Mouse (Mus musculus) frontal cortex, adult 2 months (tissue): ENCODE data around the gene Cpt1a. TPM values are rescaled to one million over a fixed set of nuclear protein-coding genes. Genes with fewer than 3 reads are reported as not detected.
A peak's percentile ranks its signal among the peaks of the same experiment; 100 is the strongest.

Source experiments
- DNase-seq, 2 experiments: peaks; one replicate each; pipeline ENCODE4 v3.0.0; 2022; ENCODE audit warnings: low spot score in 1 of 2; ENCODE audit errors: extremely low spot score in 1 of 2
- polyA plus RNA-seq: library from polyadenylated mRNA; depleted of rRNA; stranded (reverse); fragments of >200 nt; gene quantifications from 2 replicates; pipeline ENCODE4 v1.2.3, GENCODE M21; 2012

Cpt1a gene
- polyA plus RNA-seq, 1 experiment: 25.1 TPM

DNA sequence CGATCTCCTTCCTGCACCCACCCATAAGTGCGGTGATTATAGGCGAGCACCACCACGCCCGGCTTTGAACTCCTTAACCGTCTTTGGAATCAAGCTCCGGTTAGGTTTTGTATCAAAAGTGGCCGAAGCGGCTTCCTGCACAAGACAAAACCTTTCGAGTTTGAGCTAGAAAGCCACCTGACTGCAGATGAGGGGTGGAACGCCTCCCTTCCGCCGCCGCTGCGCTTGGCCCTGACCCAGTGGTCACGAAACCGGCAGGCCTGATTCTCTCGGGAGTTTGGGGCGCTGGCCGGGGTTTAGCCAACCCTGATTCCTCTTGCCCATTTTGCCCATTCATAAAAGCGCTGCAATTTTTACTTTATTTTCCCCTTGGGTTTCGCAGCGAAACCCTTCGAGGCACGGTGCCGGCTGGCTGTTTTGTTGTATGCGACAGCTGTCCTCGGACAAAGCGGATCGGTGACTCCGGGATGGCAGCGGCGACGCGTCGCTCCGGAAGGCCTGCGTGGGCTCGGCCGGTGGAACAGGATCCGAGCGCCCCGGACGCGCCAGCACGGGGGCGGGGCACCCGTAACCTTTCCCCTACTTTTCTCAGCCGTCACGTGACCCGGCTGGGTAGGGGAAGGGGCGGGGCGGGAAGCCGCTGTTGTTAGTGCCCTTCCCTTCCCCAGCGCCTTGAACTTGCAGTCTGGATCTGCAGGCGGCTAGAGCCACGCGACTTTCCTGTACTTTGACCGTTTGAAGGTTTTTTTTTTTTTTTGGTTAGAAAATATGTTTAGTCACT lies 3.0 kb downstream of the Cpt1a start:
- peak in 1 of 2 experiments; percentile 69 for DNase-seq

DNA sequence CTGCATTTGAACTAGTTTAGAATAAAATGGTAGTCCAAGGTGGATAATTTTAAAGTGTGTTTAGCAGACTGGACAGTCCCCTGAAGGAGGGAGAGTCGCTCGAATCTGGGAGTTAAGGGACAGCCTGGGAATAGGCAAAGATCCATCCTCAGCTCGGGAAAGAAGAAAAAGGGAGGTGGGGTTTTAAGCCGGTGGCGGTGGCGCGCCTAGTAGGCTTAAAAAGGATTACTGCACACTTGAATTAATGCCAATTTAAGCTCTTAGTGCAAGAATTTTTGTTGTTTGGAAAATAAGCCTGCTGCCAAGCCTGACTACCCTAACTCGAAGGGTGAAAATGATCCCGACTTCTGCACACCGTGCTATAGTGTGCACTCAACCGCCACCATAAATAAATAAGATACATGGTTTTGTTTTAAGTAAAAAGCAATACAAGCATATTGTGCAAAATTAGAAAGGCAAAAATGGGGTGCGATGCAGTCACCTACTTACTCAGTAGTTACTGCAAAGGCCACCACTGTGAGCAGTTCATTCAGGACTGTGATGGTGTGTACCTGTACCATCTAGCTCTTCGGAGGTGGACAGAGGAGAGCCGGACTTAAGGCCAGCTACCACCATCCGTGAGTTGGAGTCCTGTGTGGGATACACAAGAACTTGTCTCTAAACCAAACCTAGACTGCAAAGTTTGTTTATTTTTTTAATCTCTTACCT lies 3.8 kb downstream of the Cpt1a start:
- DNase-seq: no peak

DNA sequence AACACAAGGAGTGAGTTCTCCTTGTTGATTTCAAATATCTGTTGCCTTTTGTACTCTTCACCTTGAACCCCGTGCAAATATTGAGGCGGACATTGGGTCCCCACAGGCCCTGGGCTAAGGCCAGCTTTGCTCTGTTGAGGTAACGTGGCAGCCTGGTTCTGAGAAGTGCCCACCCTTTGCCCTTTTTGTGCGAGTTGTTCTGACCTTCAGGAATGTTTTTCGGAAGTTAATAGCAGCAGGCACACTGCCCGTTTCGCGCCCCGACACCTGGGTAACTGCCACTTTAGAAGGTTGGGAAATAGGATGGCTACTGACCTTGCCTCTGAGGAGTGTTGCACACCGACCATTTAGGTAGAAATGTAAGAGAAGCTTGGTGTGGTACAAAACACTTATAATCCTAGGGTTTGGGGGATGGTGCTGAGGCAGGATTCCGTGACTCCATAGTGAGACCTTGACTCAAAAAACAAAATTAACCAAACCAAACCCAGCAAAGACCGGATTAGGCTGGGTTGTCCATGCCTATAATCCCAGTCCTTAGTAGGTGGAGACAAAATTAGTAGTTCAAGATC lies 4.4 kb downstream of the Cpt1a start:
- DNase-seq: no peak

DNA sequence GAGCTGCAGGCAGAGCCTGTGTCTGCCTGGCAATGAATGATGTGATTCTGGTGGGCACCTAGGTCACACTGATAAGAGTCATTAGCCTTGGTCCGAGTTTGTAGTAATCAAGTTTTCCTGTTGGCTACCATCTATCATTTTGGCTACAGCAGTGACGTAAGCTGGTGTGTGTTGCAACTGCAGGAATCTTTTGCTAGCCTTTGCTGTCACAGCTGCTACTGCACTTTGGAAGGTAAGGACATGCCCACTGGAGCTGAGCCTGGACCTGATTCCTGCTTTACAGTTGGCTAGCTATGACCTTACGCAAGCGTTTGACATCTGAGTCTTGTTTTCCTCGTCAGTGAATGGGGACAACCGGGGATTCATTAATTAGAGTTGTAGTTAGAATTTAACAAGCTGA lies 11.1 kb downstream of the Cpt1a start:
- no peak for DNase-seq

DNA sequence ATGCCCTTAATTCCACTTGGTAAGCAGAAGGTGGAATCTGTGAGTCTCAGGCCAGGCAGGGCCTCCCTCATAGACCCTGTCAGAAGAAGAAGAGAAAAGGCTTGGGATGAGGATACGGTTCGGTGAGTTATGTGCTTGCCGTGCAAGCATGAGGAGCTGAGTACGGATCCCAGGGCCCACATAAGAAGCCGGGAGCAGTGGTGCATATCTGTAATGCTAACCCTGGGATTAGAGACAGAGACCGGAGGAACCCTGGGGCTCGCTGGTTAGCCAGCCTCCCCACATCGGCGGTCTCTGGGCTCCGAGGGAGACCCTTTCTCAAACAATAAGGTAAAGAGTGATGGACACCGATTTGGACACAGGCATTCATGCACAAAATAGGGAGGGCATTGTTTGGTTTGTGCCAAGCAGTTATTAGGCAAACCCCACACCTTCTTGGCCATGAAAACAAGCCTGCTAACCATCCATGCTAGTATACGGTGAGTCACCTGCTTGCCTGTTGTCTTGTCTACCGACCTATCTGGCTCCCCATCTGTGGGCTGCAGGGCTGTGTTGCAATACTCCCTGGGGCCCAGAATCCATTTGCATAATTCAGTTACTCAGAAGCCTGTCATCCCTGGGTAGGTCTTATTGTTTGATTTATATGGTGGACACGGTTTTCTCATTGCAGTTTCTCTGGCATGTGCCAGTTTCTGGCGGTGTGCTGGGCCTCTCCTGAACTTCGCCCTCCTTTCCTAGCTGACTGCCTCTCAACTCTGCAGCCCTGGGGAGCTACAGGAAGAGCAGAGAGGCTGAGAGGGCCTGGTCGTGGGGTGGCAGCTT lies 11.8 kb downstream of the Cpt1a start:
- no peak for DNase-seq

DNA sequence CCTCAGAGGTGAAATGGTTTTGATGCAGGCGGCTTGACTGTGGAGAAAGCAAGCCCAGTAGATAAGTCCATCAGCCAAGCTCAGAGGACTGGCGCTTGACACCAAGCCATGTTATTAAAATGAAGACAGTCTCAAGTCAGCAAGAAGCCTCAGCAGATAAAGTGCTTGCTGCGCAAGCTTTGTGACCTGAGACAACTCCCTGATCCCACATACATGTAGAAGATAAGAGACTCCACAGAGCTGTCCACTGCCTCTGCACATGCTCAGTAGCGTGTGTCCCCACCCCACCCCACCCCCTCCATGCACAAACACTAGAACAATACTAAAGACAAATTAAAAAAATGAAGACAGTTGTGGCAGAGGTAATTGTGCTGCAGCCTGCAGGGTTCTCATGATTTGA lies 12.4 kb downstream of the Cpt1a start:
- DNase-seq: no peak

DNA sequence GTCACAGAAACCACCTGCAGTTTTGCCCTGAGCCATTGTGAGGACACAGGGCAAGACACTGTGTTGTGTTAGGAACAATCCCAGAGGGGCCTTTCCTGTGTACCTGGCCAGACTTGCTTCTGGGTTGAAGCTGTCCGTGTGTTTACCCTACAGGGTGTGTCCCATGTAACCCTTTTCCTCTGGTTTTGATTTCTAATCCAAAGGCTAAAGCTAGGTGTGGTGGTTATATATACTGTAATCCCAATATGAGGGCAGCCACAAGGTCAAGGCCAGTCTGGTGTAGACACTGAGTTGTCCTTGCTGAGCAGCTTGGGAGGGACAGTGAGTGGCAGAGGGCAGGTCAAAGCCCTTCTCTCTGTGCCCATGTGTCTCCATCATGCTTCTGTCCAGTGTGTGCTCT lies 13.8 kb downstream of the Cpt1a start:
- no peak for DNase-seq

DNA sequence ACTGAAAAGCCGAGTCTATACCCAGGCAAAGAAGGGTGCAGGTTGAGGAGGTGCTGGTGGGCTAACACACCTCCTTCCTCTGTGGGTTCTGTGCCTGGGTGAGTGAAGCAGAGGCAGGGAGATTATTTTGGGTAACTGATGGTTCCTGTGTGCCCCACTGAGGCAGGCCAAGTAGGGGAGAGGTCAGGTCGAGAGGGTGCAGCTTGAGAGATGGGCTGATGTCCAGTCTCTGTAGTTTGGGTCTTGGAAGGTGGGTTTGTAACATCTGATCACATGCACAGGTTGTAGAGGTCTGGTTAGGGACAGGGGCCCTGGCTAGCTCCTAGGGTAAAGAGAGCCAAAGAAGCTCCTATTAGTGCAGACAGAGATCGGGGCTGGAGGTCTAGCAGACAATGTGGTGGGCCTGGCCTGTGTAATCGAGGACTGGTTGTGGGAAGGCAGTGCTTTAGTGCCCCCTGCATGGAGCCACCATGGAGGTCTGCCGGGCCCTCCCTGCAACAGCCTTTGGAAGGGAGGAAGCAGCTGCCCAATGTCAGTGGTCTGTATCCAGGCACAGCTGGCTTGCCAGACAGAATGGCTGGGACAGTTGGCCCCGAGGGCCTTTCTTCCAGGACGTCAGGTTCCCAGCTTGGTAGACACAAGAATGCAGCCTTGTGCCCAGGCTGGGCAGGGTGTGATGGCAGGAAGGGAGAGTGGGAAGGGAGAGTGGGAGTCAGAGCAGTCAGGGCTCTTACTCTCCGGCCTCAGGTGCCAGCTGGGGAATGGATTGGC lies 14.5 kb downstream of the Cpt1a start:
- DNase-seq: no peak

DNA sequence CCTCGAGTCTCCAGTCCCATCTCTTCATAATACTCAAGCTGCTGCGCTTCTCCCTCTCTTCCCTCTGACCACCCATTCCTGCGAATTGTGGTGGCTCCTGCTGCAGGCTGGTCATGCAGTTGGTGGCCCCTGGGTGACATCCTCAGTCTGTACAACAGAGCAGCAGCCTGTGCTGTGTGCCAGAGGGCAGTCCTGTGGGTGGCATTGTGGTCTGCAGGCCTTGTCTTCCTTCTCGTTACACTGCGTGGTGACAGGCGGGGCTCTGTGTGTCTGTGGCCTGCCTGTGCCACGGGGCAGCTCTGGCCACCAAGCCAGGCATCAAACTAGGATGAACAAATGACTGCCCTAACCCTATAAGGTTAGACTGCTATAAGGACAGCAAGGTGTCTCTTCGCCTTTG lies 17.1 kb downstream of the Cpt1a start:
- no peak for DNase-seq

DNA sequence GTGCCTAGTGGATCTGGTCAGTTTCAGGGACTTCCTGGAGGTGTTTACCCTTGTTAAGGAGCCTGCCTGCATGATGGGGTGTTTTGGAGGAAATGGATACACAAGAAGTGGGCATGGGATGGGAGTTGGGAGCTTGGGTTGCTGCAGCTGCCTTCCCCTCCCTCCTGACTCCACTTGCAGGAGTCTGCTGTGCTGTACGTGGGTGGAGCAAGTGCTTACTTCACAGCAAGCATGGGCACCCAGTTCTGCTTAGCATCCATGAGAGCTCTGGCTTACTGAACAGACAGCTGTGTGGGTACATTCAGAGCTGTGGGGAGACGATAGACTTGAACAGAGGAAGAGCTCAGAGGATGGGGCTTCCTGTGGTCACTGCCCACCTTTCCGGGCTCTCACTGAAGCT lies 18.9 kb downstream of the Cpt1a start:
- peak; percentile 49 to 66 for DNase-seq

DNA sequence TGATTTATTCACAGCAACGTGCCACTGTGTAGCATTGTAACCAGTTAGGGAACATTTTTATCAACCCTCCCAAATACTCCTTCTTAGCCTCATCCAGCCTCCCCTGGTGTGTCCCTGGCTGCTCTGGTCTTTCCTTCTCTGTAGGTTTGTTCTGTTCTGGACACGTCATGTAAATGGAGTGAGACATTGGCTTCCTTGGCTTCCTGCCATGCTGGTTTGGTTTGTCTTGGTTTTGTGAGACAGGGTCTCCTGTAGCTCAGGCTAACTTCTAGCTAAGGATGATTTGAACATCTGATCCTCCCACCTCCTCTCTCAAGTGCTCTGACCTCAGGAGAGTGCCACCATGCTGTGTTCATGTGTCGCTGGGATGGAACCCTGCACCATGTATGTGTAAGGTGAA lies 21.8 kb downstream of the Cpt1a start:
- no peak for DNase-seq

DNA sequence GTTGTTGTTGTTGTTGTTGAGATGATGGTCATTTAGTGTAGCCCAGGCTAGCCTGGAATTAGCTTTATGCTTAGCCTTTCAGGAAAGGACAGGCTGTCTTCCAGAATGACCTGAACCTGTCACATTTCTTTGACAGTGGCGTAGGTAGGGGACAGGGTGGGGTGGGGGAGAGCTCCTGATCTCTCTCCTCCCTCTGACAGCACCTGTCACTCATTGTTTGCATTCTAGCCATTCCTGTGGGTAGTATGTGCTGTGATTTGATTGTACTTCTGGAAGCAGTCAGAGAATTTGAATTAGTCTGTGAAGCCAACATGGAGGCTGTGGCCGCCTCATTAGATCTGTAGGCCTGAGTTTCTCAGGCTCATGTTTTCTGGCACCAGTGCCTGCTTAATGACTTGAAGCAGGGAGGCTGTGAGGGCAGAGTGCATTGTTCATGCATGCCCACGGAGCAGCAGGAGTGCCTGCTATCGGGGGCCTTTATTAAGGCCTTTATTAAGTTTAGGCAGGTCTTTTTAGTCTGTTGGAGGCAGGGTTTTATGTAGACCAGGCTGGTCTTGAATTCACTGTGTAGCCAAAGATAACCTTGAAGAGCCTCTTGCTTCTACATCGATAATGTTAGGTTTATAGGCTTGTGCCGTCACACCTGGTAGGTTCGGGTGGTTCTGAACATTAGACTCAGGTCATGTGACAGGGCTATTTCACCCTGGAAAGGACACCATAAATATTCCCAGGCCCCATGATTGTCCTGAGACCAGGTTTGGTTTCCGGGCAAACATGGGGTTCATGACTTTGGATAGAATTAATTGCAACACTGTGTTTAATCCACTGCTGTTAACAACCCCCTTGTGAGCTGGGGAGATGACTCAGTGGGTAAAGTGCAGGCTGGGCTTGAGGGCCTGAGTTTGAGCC lies 22.8 kb downstream of the Cpt1a start:
- DNase-seq: no peak

DNA sequence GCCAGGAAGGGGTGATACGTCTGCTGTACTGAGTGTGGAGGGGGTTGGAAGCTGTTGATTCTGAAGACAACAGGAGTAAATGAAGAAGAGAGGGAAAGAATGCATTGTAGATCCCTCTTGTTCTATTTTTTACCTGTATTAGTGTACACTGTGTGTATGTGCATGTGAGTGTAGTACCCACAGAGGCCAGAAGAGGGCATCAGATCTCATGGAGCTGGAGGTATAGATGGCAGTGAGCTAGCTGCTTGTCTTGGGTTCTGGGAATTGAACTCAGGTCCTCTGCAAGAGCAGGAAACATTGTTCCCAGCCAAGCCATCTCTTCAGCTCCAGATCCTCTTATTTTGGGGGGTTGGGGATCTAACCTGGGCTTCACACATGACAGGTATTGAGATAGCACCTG lies 25.6 kb downstream of the Cpt1a start:
- no peak for DNase-seq

DNA sequence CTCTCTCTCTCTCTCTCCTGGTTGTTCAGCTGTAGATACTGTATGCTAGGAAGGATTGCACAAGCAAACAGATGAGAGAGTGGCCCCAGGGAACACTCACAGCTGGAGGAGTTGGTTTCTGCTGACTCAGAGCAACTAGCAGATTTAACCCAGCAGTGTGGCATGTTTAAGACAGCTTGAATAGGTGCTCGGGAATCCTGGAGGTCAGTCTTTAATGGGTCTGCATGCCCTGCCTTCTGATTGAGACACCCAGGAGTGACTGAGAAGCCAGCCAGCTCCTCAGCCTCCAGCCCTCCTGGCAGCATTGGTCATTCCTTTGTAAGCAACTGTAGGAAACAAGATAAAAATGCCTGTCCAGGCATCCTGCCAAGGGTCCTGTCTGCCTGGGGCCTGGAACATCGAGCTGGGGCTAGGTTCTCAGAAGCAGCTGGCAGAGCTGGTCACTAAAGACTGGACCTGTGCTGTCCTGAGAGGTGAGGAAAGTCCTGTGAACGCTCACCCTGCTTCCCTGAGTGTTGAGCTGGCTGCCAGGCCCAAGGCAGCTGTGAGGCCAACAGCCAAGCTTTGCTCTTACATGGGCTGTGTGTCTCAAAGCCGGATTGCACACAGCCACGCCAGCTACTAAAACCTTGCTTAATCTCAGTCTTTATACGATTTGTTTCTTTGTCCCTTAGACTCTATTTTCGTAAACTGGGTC lies 31.4 kb downstream of the Cpt1a start:
- no peak for DNase-seq

DNA sequence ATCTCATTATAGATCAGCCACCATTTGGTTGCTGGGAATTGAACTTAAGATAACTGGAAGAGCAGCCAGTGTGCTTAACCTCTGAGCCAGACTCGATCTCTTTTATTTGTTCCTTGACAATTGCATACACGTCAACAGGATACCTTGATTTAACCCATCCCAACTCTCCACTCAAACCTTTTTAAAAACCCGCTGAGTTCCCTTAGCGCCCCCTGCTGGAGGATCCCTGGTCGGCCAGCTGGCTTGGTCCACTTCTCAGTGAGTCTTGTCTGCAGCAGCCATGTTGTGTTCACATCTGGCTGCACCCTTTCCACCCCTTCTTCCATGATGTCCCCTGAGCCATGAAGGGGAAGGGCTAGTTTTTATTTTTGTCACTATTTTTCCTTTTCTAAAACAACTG lies 33.0 kb downstream of the Cpt1a start:
- DNase-seq: no peak

DNA sequence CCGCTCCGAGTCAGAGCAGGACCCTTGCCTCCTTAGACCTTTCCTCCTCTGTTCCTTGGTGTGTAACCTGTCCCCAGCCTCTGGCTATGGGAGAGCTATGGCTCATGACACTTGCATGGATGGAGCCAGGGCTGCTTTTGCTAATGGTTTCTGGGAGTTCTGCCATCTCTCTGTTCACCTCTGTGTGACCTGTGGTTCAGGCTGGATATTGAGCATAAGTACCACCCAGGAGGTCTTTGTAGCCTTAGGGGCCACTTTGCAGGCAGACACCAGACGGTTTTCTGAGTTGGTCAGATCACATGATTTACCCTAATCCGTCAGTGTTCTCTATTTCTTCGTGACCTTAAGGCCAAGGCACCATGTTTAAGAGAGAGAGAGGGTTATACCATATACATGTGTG lies 34.4 kb downstream of the Cpt1a start:
- DNase-seq: no peak

DNA sequence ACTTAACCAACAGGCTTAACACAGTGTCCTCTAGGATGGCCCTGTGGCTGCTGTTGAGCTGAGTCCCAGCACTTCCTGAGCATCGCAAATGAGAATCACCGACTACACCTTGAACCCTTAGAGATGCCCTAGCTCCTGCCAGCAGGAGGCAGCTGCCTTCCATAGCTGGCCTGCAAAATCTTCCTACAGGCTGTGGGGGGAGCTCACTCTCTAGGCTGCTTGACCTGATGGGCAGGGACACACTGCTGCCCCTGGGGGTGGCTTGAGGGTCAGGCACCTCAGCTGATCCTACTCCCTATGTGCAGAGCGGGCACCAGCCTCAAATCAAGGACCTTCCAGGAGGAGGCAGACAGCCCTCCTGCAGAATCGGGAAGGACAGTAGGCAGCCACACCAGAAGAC lies 35.5 kb downstream of the Cpt1a start:
- DNase-seq: no peak

DNA sequence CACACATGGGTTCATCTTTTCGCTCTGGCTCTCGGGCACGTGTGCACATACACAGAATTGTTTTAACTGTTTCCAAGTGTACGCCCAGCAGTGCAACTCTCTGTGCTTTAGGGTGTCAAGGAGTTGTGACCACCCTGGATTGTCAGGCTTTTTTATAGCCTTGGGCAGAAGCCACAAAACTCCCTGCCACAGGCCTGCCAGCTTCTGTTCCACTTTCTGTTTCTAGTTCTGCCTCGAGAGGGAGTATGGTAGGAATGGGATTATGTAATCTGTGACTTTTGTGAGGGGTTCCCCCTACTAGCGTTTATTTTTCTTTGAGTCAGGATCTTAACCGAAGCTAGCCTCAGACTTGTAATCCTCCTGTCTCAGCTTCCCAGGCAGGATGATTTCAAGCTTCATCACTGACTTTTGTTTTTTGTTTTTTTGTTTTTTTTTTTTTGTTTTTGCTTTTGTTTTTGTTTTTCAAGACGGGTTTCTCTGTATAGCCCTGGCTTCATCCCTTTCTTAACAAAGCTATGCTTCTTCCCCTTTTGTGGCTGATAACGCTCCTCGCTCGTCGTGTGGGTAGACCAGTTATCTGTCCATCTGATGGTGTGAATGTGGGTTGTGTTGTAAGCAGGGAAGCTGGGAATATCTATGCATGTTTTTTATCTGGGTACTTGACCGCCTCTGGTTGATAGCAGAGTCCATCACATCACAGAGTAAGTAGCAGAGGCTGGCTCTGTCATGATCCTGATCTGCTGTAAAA lies 37.9 kb downstream of the Cpt1a start:
- DNase-seq: no peak
